Mouse (Mus musculus): ENCODE measurements around the gene Plpp1. TPM values are rescaled to one million over a fixed set of nuclear protein-coding genes. Genes with fewer than 3 reads are reported as not detected.

Plpp1 gene
- polyA plus RNA-seq, 1 experiment = 61.6 TPM

DNA sequence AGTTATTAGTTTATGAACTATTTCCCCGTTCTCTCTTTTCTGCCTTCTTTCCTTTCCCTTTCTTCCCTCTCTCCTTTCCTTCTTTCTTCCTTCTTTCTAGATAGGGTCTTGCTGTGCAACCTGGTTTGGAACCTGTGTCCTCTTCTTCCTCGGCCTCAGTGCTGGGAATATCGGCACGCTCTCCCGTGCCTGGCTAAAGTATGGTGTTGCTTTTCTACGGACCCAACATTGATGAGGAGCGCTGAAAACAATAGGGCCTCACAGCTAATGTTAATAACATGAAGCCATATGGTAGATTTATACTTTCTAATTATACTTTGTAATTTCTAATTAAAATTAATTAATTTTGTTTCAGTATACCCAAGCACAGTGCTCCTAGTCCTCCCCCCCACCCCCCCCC lies 2.5 kb downstream of the Plpp1 start:
- DNase-seq (ENCODE audit: low read depth in 1 of 2, low spot score in 2 of 2) = no peak
- Histone ChIP-seq H3K27me3 (ENCODE audit: control insufficient read depth, insufficient read depth, low read length) (no peaks in the 10 kb centered on the region), H3K4me1 (ENCODE audit: control insufficient read depth, insufficient read depth, insufficient read length) (peaks cover 2% of the 10 kb centered on the region; the same call in 1 of the 2 replicates), H3K27ac (ENCODE audit: insufficient read depth, low read length) (no peak overlapping the region), H3K36me3 (ENCODE audit: control insufficient read depth, insufficient read depth, low read length) (no peaks in the 10 kb centered on the region), H3K4me3 (ENCODE audit: extremely low read depth, insufficient read depth, insufficient read length) (no peak overlapping the region; the same call in 1 of the 2 replicates)
- 92% methylated on average over 7 of the region's 7 CpGs for WGBS
- TF ChIP-seq CTCF (IDR thresholded peaks at IDR 0.05; ENCODE audit: extremely low read depth, insufficient read depth, insufficient read length, insufficient replicate concordance) (no peak), POLR2A (IDR thresholded peaks at IDR 0.05; ENCODE audit: low read depth, low read length) (no peak)

GRCm38 (mm10) chr13:112803661-112804060 lies 3.1 kb downstream of the Plpp1 start:
- WGBS = 87% methylated on average over 4 of the region's 4 CpGs
- no peaks in the 10 kb centered on the region for H3K27me3 ChIP-seq (ENCODE audit: control insufficient read depth, insufficient read depth, low read length)
- no peak for TF ChIP-seq POLR2A (IDR thresholded peaks at IDR 0.05; ENCODE audit: low read depth, low read length)
- TF ChIP-seq CTCF (IDR thresholded peaks at IDR 0.05; ENCODE audit: extremely low read depth, insufficient read depth, insufficient read length, insufficient replicate concordance) = no peak
- peaks cover 2% of the 10 kb centered on the region; the same call in 1 of the 2 replicates for H3K4me1 ChIP-seq (ENCODE audit: control insufficient read depth, insufficient read depth, insufficient read length)
- no peak overlapping the region for H3K27ac ChIP-seq (ENCODE audit: insufficient read depth, low read length)
- H3K36me3 ChIP-seq (ENCODE audit: control insufficient read depth, insufficient read depth, low read length) = no peaks in the 10 kb centered on the region
- no peak overlapping the region for H3K4me3 ChIP-seq (ENCODE audit: extremely low read depth, insufficient read depth, insufficient read length)
- DNase-seq (ENCODE audit: low read depth in 1 of 2, low spot score in 2 of 2) = no peak

DNA sequence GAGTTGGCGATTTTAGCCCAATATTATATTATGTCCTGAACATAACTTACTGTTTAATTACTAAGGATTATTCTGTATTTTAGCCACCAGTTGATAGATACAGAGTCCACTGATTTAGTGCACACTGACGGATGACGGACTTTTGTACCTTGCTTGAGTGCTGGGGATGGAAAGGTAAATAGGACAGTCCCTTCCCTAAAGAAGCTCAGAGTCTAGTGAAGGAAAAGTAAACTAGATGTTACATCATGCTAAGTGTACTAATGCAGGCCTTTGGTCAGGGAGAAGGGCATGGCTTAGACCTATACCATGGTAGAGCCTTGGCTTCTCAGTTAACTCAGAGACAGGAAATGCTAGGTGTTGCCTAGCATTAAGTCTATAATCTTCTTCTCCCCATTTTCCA lies 4.9 kb downstream of the Plpp1 start:
- WGBS = 98% methylated on average over 3 of the region's 3 CpGs
- Histone ChIP-seq H3K4me3 (ENCODE audit: extremely low read depth, insufficient read depth, insufficient read length) (no peak overlapping the region), H3K27ac (ENCODE audit: insufficient read depth, low read length) (no peak overlapping the region)

GRCm38 (mm10) chr13:112807936-112808667 lies 7.5 kb downstream of the Plpp1 start:
- no peaks in the 10 kb centered on the region for H3K36me3 ChIP-seq (ENCODE audit: control insufficient read depth, insufficient read depth, low read length)
- H3K27ac ChIP-seq (ENCODE audit: insufficient read depth, low read length) = no peak overlapping the region
- no peaks in the 10 kb centered on the region for H3K4me1 ChIP-seq (ENCODE audit: control insufficient read depth, insufficient read depth, insufficient read length)
- H3K27me3 ChIP-seq (ENCODE audit: control insufficient read depth, insufficient read depth, low read length) = no peaks in the 10 kb centered on the region
- DNase-seq (ENCODE audit: low read depth in 1 of 2, low spot score in 2 of 2) = no peak
- TF ChIP-seq CTCF (IDR thresholded peaks at IDR 0.05; ENCODE audit: extremely low read depth, insufficient read depth, insufficient read length, insufficient replicate concordance) (no peak), POLR2A (IDR thresholded peaks at IDR 0.05; ENCODE audit: low read depth, low read length) (no peak)
- no peak overlapping the region for H3K4me3 ChIP-seq (ENCODE audit: extremely low read depth, insufficient read depth, insufficient read length)
- 80% methylated on average over 10 of the region's 10 CpGs for WGBS

More for the DNA sequence above, 4.9 kb downstream of the Plpp1 start:
- TF ChIP-seq CTCF (IDR thresholded peaks at IDR 0.05; ENCODE audit: extremely low read depth, insufficient read depth, insufficient read length, insufficient replicate concordance) = no peak
- no peak for TF ChIP-seq POLR2A (IDR thresholded peaks at IDR 0.05; ENCODE audit: low read depth, low read length)
- no peak for DNase-seq (ENCODE audit: low read depth in 1 of 2, low spot score in 2 of 2)
- Histone ChIP-seq H3K36me3 (ENCODE audit: control insufficient read depth, insufficient read depth, low read length) (no peaks in the 10 kb centered on the region), H3K4me1 (ENCODE audit: control insufficient read depth, insufficient read depth, insufficient read length) (no peaks in the 10 kb centered on the region), H3K27me3 (ENCODE audit: control insufficient read depth, insufficient read depth, low read length) (no peaks in the 10 kb centered on the region)

- Histone ChIP-seq H3K36me3 (ENCODE audit: control insufficient read depth, insufficient read depth, low read length) (no peaks in the 10 kb centered on the region), H3K27ac (ENCODE audit: insufficient read depth, low read length) (no peak overlapping the region), H3K27me3 (ENCODE audit: control insufficient read depth, insufficient read depth, low read length) (no peaks in the 10 kb centered on the region), H3K4me1 (ENCODE audit: control insufficient read depth, insufficient read depth, insufficient read length) (no peaks in the 10 kb centered on the region), H3K4me3 (ENCODE audit: extremely low read depth, insufficient read depth, insufficient read length) (no peak overlapping the region)
- WGBS = 61% methylated on average over 7 of the region's 7 CpGs
- no peak for DNase-seq (ENCODE audit: low read depth in 1 of 2, low spot score in 2 of 2)
- TF ChIP-seq CTCF (IDR thresholded peaks at IDR 0.05; ENCODE audit: extremely low read depth, insufficient read depth, insufficient read length, insufficient replicate concordance) (no peak), POLR2A (IDR thresholded peaks at IDR 0.05; ENCODE audit: low read depth, low read length) (no peak)
These were observed 9.1 kb downstream of the Plpp1 start for GRCm38 (mm10) chr13:112809504-112810247.

DNA sequence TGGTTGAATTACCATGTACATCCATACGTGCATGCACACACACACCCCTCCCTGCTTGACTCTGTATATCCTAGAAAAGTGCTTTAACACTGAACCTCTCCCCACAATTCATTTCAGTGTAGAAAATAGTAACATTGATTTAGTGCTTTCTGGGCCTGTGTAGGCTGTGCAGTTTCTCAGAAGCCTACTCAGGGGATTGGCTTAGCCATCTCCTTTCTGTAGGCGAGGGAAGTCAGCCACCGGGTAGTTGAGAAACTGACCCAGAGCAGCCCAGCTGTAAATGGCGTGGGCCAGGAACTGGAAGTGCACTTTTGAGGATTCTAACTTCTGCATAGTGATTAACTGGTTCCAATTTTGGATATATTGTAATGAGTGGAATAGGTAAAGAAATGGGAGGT lies 9.7 kb downstream of the Plpp1 start:
- H3K4me1 ChIP-seq (ENCODE audit: control insufficient read depth, insufficient read depth, insufficient read length) = no peaks in the 10 kb centered on the region
- no peak for DNase-seq (ENCODE audit: low read depth in 1 of 2, low spot score in 2 of 2)
- WGBS = 64% methylated on average over 4 of the region's 4 CpGs
- H3K27ac ChIP-seq (ENCODE audit: insufficient read depth, low read length) = no peak overlapping the region
- H3K27me3 ChIP-seq (ENCODE audit: control insufficient read depth, insufficient read depth, low read length) = no peaks in the 10 kb centered on the region
- no peak overlapping the region for H3K4me3 ChIP-seq (ENCODE audit: extremely low read depth, insufficient read depth, insufficient read length)
- TF ChIP-seq POLR2A (IDR thresholded peaks at IDR 0.05; ENCODE audit: low read depth, low read length) (no peak), CTCF (IDR thresholded peaks at IDR 0.05; ENCODE audit: extremely low read depth, insufficient read depth, insufficient read length, insufficient replicate concordance) (no peak)
- no peaks in the 10 kb centered on the region for H3K36me3 ChIP-seq (ENCODE audit: control insufficient read depth, insufficient read depth, low read length)

Data from spleen, adult 2 months (tissue).